Mouse (Mus musculus) heart, postnatal 25 days (tissue): ENCODE results near the gene Col4a2. TPM values are rescaled to one million over a fixed set of nuclear protein-coding genes. Genes with fewer than 3 reads are reported as not detected.
A peak's percentile ranks its signal among the peaks of the same experiment; 100 is the strongest.
"Not testable (repeated sequence)": the region's sequence is repeated elsewhere in the genome, so short reads cannot be mapped to it uniquely, and the experiment has no call there.

Experiments used
- DNase-seq: peaks from one replicate; pipeline ENCODE4 v3.0.0; 2022; ENCODE audit warnings: low spot score
- intact Hi-C: fragments of 180-260 bp; cut with DNase I; formaldehyde crosslinking; loops from one replicate; pipeline ENCODE4 v1.15.1; 2025
- total RNA-seq, 2 experiments: library from RNA; stranded (reverse); gene quantifications; 2 replicates each; pipeline ENCODE4 v1.2.3; 2021

The Col4a2 gene
- total RNA-seq, 2 experiments from 2014 or later: 292 to 338 TPM

DNA sequence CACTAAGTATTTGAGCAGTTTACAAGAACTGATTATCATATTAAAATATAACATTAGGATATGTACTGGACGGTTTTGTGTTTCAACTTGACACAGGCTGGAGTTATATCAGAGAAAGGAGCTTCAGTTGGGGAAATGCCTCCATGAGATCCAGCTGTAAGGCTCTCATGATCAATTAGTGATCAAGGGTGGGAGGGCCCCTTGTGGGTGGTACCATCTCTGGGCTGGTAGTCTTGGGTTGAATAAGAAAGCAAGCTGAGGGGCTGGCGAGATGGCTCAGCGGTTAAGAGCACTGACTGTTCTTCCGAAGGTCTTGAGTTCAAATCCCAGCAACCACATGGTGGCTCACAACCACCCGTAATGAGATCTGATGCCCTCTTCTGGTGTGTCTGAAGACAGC is 153.9 kb downstream of the Col4a2 start:
- intact Hi-C loops, DNase-seq: not testable (repeated sequence)

DNA sequence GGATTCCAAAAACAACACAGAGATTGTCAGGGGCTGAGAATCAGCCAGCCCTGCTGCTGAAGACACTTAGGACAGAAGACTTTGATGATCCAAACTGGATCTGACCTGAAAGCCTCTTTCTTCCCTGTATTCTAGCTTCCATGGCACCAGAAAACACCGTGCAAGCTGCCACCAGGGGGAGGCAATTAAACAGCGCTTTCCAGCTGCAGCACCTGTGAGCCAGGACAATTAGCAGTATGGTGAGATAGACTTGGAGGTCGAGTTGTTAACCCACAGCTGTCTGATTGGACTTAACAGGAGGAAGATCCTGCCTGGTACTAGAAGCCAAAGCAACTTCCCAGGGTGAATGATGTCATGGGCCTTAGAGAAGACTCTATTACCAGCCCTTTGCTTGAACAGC is 156.5 kb downstream of the Col4a2 start:
- intact Hi-C loops: loop anchor here (2.0 kb wide), 1 partner anchor 18 kb away; no protein-coding TSS in a partner anchor
- no peak for DNase-seq

DNA sequence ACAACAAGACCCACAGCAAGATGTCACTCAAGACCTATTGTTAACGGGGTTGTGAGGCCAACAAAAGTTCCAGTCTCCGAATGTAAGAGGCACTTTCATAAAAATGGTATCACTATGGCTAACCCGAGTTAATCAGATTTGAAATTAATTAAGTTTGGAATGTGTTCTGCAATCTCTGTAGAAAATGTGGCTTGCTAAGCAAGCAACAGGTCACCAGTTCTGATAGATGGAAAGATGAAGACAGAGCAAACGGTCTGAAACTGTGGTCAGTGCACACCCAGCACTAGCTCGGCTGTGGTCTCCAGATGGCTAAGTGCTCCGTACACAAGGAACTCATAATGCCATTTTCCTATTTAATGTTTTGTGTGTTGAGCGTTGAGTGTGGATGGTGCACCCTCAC is 158.1 kb downstream of the Col4a2 start:
- intact Hi-C loops: no loop called here
- DNase-seq: no peak

DNA sequence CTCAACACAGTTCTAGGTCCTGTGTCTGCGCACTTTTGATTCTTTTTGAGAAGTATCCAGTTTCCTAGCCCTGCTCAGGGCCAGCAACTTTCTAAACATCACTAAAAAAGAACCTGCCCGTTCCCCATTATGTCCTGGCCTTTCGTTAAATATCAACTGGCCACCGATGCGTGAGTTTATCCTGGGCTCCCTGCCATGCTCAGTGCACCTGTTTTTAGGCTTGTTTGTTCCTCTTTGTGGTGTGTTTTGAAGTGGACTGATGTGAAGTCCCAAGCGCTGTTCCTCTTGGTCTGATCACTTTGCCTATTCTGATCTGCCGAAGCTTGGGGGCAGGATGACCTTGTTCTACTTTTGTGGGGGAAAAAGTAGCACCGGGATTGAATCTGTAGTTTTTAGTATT is 158.7 kb downstream of the Col4a2 start:
- intact Hi-C loops: no loop called here
- no peak for DNase-seq

DNA sequence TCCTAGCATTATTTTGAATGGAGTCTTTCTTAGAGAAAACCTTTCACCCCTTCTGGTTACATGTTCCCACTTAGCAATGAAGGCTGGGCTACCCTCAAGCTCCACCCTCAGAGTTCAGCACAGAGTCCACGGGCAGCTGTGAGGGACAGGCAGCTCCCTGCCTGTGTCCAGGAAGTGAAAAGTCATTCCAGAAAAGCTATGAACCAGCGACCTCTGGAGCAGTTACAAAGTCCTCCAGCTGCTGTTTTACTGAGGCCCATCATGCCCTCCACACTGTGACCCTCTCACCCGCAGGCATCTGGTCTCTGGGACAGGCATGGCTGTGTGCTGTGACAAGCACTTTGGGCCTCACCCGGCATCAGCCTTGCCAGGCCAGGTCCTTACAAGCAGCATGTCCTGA is 160.5 kb downstream of the Col4a2 start:
- intact Hi-C loops: no loop called here
- DNase-seq: no peak

DNA sequence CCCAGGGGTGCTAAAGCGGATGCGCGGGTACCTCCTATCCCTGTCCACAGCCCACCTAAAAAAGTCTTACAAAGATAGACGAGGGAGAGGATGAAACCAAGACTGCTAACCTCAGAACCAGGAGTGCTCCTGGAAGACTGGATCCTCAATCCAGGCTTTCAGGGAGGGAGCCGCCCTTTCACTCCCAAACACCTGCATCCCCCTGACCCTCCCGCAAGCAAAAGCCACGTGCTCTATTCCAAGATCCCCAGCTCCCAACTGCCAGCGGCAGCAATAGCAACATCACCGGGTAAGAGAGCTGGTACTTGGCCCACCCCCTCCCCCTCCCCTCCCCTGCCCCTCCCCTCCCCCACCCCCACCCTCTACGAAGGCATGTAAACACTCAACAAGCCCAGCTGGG is 162.8 kb downstream of the Col4a2 start:
- no peak for DNase-seq

DNA sequence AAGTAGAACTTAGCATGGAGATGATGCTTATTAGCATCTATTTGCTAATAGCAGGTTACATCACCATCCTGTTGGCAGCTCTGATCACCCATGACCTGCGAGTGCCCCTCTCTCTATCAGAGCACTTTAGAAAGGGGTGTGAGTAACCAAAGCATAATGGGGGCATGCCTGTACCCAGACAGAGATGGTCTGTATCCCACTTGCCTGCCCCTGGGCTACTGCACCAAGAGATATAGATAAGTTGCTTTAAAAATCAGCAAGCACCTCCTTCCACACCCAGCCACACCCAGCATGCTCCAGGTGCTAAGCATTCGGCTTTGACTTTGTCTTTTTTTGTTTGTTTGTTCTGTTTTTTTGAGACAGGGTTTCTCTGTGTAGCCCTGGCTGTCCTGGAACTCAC is 163.3 kb downstream of the Col4a2 start:
- intact Hi-C loops: no loop called here
- DNase-seq: no peak

More for the DNA sequence above, 162.8 kb downstream of the Col4a2 start:
- intact Hi-C loops: no loop called here

DNA sequence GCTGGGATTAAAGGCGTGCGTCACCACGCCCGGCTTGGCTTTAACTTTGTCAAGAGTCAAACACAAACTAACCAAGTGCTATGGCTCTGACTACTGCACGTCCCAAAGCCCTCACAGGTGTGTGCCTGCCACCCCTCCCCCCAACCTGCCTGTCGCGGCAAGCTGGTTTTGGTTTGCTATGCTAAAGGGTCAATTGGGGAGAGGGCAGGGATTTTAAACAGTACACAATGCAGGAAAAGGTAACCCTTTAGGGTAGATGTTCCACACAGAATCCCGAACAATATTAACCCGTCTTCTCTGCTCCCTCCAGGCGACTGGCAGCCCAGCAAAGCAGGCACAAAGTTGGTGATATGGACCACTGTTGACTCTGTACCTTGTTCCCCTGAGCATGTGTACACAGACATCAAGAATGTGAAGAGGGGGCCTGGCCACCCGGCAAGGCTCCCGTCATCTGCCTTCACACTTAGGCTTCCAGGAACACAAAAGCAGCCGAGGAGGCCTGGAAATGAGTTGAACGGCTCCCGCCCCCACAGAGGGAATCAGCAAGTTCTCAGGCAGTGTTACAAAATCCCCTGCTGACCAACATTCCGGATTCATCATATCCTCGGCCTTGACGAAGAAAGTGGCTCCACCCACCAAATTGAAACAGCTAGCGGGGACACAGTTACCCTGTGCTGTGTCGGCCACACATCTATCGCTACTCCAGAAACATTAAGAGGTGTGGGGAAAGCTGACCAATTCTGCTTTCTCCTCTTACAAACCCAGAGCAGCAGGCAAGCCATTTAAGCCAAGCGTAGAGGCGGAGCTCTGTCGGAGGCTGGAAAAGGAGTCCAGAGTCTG is 164.0 kb downstream of the Col4a2 start:
- DNase-seq: peak; percentile 51
- intact Hi-C loops: no loop called here

DNA sequence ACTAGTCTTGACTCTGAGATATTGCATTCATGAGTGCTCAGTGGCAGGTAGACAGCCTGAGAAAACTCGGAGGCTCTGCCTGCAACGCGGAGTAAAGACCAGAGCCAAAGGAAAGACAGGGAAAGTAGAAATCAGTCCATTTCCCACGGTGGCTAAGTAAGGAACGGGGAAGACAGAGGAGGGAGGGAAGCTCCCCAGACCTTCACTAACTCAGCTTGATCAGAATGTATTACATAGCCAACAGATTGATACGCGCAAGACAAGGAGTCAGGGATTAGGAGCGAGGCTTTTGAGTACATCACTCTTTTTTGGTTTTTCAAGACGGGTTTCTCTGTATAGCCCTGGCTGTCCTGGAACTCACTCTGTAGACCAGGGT is 164.6 kb downstream of the Col4a2 start:
- no peak for DNase-seq
- intact Hi-C loops: no loop called here

DNA sequence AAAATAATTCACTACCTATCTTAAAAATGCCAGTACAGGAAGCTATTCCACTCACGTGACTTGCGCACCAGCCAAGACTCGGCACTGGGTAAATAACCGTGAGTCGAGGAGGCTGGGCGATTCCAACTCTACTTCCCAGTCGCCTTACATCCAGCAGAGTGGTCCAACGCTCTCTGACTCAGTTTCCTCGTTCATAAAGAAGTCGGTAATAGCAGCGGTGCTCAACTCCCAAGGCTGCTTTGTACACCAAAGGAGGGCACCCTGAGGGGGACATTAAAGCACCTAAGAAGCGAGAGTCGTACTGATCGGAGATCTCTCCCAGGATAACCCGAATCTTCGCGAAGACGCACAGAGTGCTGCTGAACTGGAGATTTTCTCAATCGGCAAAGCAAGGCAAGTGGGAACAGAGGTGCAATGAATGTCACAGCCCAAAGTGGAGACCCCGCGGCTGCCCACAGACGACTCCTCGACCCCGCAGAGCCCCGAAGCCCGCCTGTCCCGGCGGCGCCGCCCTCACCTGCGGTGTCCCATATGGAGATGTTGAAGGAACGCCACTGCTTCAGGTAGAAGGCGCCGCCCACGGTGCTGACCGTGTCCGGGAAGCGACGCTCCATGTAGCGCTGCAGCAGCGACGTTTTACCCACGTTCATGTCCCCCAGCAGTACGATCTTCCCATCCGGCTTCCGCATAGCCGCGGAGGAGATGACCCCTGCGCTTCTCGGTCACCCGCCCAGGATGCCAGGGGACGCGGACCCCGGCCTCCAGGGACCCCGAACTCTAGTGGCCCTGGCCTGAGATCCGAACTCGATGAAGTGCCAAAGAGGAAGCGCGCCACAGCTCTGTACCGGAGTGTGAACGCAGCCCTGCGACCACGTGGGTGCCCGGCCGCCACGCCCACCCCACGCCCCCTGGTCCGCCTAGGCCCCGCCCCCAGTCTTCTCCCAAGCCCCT is 165.5 kb downstream of the Col4a2 start, which contains the start of gene Rab20:
Gene Rab20, minus strand, starts transcription at position 900 of the 951 bp plus-strand sequence.
- peak; percentile 44 for DNase-seq
- intact Hi-C loops: no loop called here

DNA sequence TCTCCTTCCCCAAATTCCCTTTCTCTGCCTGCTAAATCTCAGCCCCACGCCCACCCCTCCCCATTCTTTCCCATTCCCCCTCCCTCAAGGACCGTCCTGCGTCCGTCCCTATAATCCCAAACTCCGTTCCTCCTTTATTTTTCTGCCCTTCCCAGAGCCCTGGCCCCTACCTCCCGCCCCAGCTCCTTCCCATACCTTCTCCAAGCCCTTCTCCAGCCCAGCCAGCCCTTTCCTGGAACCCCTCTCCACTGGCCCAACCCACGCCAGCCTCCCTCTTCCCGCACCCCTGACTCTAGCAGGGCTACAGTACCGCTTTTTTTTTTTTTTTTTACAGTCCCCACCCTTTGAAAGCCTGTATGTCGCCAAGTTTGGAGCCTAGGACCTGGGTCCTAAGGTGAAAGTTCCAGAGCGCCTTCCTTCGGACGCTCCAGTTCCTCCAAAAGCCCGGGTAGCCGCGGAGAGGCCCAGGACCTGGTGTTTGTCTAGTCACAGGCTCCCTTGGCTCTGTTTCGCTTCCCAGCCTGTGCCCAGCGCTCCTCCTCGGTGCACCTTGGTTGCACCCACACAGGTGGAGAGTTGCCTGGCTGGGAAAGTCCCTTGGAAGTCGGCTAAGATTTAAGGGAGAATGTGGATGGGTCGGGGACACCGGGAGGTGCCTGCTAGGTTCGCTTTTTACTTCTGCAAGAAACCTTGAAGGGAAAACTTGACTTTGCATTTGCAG is 166.4 kb downstream of the Col4a2 start:
- intact Hi-C loops: no loop called here
- no peak for DNase-seq

DNA sequence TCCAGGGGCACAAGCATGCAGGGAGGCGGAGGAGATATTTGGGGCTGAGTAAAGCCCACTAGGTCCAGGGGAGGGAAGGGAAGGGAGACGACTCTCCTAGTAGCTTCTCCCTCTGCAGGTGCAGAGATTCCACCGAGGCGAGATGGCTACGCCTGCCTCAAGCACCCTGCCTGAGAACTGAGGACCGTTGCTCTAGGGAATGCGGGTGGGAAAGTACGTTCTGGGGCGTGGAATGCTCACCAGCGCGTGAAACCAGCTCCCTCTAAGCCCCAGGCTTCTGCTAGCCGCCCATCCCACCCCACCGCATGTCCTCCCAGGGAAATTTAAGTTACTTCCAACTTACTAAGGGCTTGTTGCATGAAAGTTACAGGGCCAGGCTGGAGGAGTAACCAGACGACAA is 167.0 kb downstream of the Col4a2 start:
- no peak for DNase-seq
- intact Hi-C loops: no loop called here

DNA sequence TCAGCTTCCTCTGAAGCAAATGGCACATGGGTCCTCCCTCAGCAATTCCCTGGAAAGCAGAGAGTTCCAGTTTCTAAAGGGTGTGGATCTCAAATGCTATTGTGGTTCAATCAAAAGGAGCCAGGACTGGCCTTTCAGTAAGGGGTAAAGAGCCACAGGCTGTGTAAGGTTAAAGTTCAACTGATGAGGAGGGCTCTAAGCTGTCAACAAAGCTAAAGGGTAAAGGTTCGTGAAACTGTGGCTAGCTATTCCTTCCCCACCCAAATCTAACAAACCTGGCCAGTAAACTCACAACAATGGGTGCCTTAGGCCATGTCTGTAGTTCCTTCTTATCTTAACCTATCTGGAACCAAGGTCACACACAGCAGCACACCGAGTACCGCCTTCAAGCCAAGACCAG is 169.3 kb downstream of the Col4a2 start:
- intact Hi-C loops: loop anchor here (10.0 kb wide), 1 partner anchor 237 kb away; no protein-coding TSS in a partner anchor
- no peak for DNase-seq

DNA sequence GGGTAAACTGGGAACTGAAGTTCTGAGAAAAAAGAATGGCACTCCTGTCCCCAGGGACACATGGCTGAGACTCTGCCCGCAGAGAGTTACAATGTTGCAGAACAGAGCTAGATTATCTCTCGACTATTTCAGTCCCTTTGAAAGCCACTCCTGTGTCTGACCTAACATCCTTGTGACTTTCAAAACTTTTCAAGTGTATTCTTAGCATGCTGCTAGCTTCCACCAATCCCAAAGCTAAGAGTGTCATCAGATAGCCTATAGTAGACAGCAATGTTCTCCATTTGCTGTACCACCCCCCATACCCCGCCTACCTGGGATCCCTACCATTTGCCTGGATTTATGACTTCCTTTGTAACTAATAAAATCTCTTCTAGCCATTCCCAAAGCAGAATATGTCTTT is 169.9 kb downstream of the Col4a2 start:
- intact Hi-C loops: loop anchor here (10.0 kb wide), 1 partner anchor 238 kb away; no protein-coding TSS in a partner anchor
- no peak for DNase-seq

DNA sequence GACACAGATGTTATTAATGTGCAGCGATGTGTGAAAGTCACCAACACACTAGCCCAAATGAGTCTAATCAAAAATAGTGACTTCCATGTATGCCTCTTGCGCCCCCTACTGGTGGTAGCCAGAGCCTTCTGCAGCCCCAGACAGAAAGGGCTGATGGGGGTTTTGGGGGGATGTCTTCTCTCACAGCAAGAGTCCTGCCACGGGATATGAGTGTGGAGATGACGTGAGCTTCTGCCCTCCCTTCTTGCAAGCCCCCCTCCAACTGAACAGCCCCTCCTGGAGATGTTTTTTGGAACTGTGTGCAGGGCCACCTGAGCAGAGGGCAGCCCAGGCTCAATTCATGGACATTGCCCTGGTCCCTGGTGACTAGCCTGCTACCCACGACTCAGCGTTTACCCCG is 173.5 kb downstream of the Col4a2 start:
- no peak for DNase-seq
- intact Hi-C loops: loop anchor here (2.0 to 10.0 kb wide), 3 partner anchors 17 to 241 kb away; no protein-coding TSS in a partner anchor

DNA sequence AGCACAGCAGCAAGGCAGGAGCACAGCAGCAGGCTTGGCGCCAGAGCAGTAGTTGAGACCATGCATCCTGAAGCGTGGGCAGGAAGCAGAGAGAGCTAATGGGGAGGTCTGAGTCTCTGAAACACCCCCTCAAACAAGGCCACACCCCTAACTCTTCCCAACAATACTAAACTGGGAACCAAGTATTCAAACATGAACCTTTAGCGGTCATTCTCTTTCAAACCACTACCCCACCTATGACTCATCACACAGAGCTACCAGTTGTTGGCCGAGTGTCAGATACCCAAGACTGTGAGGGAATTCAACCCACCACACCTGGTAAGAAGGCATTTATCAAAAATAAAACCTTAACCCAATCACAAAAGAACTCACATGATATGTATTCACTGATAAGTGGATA is 174.6 kb downstream of the Col4a2 start:
- DNase-seq: no peak
- intact Hi-C loops: loop anchor here (2.0 to 10.0 kb wide), 3 partner anchors 18 to 242 kb away; no protein-coding TSS in a partner anchor

DNA sequence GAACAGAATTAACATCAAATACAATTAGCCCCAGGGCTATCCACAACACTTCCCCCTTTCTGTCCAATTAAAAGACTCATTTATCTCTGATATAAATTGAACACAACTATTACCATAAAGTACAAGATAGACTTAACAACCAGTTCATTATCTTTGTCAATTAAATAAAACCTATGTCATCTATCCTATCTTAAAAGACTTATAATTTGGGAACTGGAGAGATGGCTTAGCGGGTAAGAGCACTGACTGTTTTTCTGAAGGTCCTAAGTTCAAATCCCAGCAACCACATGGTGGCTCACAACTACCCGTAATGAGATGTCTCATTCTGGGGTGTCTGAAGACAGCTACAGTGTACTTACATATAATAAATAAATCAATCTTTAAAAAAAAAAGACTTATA is 179.7 kb downstream of the Col4a2 start:
- intact Hi-C loops, DNase-seq: not testable (repeated sequence)

DNA sequence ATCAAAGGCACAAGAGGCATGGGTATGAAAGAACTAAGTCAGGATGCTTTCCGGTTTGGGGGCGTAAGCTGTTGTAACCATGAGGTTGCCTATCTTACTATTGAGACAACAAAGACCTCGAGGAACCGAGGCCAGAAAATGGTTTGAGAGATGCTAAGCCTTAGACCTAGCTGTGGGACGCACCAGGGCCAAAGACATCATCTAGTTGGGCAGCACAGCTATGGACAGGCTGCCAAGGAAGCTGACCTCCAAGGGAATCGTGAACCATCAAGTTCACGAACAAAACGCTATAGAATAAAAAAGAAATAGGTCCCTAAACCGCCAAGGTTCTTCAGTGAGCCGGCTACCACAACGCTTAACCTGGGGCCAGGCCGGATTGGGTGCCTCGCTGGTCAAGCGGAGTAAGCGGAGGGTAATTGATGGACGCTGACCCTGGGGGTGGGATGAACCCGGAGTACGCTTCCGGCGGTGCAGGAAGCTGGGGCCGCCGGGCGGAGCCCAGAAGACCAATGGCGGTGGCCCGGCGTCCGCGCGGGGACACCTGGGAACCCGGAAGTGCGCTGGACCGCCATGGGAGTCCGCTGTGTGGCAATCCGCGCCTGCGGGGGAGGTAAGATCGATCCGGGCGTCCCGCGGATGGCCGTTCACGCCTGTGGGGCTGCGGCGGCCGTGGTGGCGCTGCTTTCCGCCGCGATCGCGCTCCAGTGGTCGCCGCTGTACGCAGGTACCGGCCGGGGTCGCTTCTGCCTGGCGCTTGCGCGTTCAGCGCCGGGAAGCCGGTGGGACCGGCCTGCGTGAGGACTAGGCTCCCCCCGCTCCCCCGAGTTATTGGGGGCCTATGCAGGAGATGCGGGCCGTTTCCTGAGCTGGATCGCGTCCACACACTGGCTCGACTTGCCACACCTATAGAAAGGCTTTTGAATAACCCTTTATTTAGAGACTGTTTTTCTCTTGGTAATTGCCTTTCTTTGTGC is 184.7 kb downstream of the Col4a2 start, which contains the start of gene Naxd:
Gene Naxd, plus strand, starts transcription at position 490 of the 974 bp plus-strand sequence.
- intact Hi-C loops: no loop called here
- peak; percentile 84 for DNase-seq

DNA sequence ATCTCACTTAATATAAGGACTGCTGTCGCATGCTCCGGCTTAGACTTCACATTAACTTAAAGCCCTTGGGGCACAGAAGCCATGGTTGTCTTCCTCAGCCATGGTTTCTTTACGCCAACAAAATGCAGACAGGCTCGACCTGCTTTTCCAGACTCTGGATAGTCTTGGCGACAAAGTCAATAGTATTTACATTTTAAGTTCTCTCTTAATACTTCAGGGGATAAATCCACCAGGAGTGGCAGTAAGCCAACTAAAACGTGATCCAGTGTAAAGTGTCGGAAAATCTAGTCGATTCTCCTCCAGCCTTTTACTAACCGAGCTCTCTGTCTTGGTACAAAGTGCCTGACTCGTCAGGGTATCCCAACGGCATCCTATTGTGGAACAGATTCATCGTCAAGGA is 185.7 kb downstream of the Col4a2 start:
- intact Hi-C loops: no loop called here
- no peak for DNase-seq
